ENCODE assay signal across 15 mouse cellular contexts in the genomic region with DNA sequence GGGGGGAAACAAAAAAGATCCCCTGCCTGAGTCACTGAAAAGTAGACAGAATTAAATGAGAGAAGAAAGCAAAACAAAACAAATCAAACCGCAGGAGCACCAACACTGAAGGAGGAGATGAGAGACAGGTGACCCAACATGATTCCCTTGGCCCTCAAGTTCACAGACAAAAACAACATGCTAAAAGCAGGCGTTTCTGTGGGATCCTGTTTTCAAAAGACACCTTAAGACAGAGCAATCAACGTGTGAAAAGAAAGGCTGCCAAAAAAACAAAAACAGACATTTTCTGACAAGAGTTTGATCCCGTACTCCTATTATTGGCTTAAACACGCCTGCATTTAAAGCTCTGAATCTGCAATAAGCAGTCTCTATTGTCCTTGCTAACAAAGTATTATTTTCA.
A peak's percentile ranks its signal among the peaks of the same experiment; 100 is the strongest.
DNase-seq lines count a peak whose midpoint lies in the region; ATAC-seq lines count a peak whose summit lies in the region.
"Had no signal": no experiment of that assay in that cellular context is flagged by ENCODE, and none has a peak within 500 bp of the region (broad histone marks: within the 10 kb centered on the region; RNA-seq: fewer than 3 reads in every experiment).

No protein-coding gene starts in this region.

- H3K4me3 ChIP-seq in forebrain, embryonic 12.5 days (replicated peaks) = no peak overlapping the region
- H3K4me3 ChIP-seq in forebrain, embryonic 16.5 days (replicated peaks; ENCODE audit: low read length) = no peak overlapping the region
- no peak overlapping the region for H3K4me3 ChIP-seq in liver, embryonic 11.5 days (ENCODE audit: low read depth, low read length)
- H3K4me3 ChIP-seq in embryonic facial prominence, embryonic 15.5 days (replicated peaks) = no peak overlapping the region
- H3K4me3 ChIP-seq in liver, embryonic 12.5 days = peak overlapping the region; percentile 45; the same call in 1 of the 2 replicates

- no peaks in the 10 kb centered on the region for H3K9me3 ChIP-seq in forebrain, embryonic 12.5 days
- no peaks in the 10 kb centered on the region for H3K9me3 ChIP-seq in forebrain, embryonic 16.5 days (ENCODE audit: control insufficient read depth, low read length)
- no peaks in the 10 kb centered on the region for H3K9me3 ChIP-seq in liver, embryonic 11.5 days (ENCODE audit: control insufficient read depth, low read length)
- H3K9me3 ChIP-seq in embryonic facial prominence, embryonic 15.5 days (replicated peaks) = no peaks in the 10 kb centered on the region
- no peaks in the 10 kb centered on the region for H3K9me3 ChIP-seq in liver, embryonic 12.5 days (replicated peaks)
- H3K9me3 ChIP-seq: G1E; limb, embryonic 12.5 days had no signal

- ATAC-seq in forebrain, embryonic 12.5 days (ENCODE audit: low FRiP score) = no peak
- no peak for ATAC-seq in forebrain, embryonic 16.5 days
- ATAC-seq in liver, embryonic 11.5 days (replicated peaks; ENCODE audit: low FRiP score) = no peak
- ATAC-seq in embryonic facial prominence, embryonic 15.5 days (ENCODE audit: insufficient number of reproducible peaks, low FRiP score, low TSS enrichment, low read depth) = no peak
- ATAC-seq in liver, embryonic 12.5 days = no peak
- ATAC-seq: activated CD4-positive, CD25-positive, alpha-beta regulatory T cell, adult 4 months had no signal

- H3K27me3 ChIP-seq in forebrain, embryonic 12.5 days = peaks cover 62% of the 10 kb centered on the region
- H3K27me3 ChIP-seq in forebrain, embryonic 16.5 days (replicated peaks; ENCODE audit: control insufficient read depth, insufficient read depth, low read length) = 0 out of 2 replicates have a peak, but pooled peaks cover 8% of the 10 kb centered on the region
- no peaks in the 10 kb centered on the region for H3K27me3 ChIP-seq in liver, embryonic 11.5 days (replicated peaks; ENCODE audit: control insufficient read depth, insufficient read depth, low read length)
- no peaks in the 10 kb centered on the region for H3K27me3 ChIP-seq in embryonic facial prominence, embryonic 15.5 days
- no peaks in the 10 kb centered on the region for H3K27me3 ChIP-seq in liver, embryonic 12.5 days (replicated peaks)

- DNase-seq in liver, embryonic 11.5 days (ENCODE audit: low spot score) = no peak
- DNase-seq in liver = no peak
- no peak for DNase-seq in c-Kit-positive CD71-positive TER-119-positive erythroid progenitor cells, embryonic 14.5 days (ENCODE audit: low spot score)
- DNase-seq in natural killer cell, adult 2 months (ENCODE audit: low spot score in 2 of 2) = no peak
- DNase-seq: gastrocnemius, postnatal 14 days; kidney, adult 11 months; spleen, adult 18-20 months had no signal

- H3K27ac ChIP-seq in forebrain, embryonic 12.5 days = no peak overlapping the region
- H3K27ac ChIP-seq in forebrain, embryonic 16.5 days (ENCODE audit: low read length) = no peak overlapping the region
- peak overlapping the region; percentile 54; the same call in 1 of the 2 replicates for H3K27ac ChIP-seq in liver, embryonic 11.5 days (ENCODE audit: low read depth, low read length)
- peak overlapping the region; percentile 44; the same call in 1 of the 2 replicates for H3K27ac ChIP-seq in embryonic facial prominence, embryonic 15.5 days (replicated peaks)
- H3K27ac ChIP-seq in liver, embryonic 12.5 days = peak overlapping the region; percentile 71
- H3K27ac ChIP-seq: layer of hippocampus, adult 2 months; limb, embryonic 12.5 days had no signal

- no peaks in the 10 kb centered on the region for H3K36me3 ChIP-seq in forebrain, embryonic 12.5 days (replicated peaks)
- H3K36me3 ChIP-seq in forebrain, embryonic 16.5 days (ENCODE audit: control insufficient read depth, insufficient read depth) = no peaks in the 10 kb centered on the region
- H3K36me3 ChIP-seq in liver, embryonic 11.5 days (ENCODE audit: control insufficient read depth, insufficient read depth, low read length) = no peaks in the 10 kb centered on the region
- H3K36me3 ChIP-seq in embryonic facial prominence, embryonic 15.5 days = no peaks in the 10 kb centered on the region
- no peaks in the 10 kb centered on the region for H3K36me3 ChIP-seq in liver, embryonic 12.5 days
- H3K36me3 ChIP-seq: limb, embryonic 12.5 days had no signal

- H3K4me1 ChIP-seq in forebrain, embryonic 12.5 days = peaks cover 34% of the 10 kb centered on the region
- peaks cover 17% of the 10 kb centered on the region for H3K4me1 ChIP-seq in forebrain, embryonic 16.5 days (replicated peaks; ENCODE audit: control insufficient read depth, insufficient read depth, low read length)
- peaks cover 9% of the 10 kb centered on the region for H3K4me1 ChIP-seq in liver, embryonic 11.5 days (replicated peaks; ENCODE audit: control insufficient read depth, insufficient read depth, low read length)
- peaks cover 14% of the 10 kb centered on the region for H3K4me1 ChIP-seq in embryonic facial prominence, embryonic 15.5 days
- peaks cover 19% of the 10 kb centered on the region for H3K4me1 ChIP-seq in liver, embryonic 12.5 days

- peak overlapping the region; percentile 51; the same call in 1 of the 2 replicates for H3K4me2 ChIP-seq in forebrain, embryonic 12.5 days
- no peak overlapping the region for H3K4me2 ChIP-seq in forebrain, embryonic 16.5 days (ENCODE audit: low read length)
- peak overlapping the region; percentile 68; the same call in 1 of the 2 replicates for H3K4me2 ChIP-seq in liver, embryonic 11.5 days
- peak overlapping the region; percentile 41; the same call in 1 of the 2 replicates for H3K4me2 ChIP-seq in embryonic facial prominence, embryonic 15.5 days (replicated peaks)
- peak overlapping the region; percentile 74 for H3K4me2 ChIP-seq in liver, embryonic 12.5 days

- 26% methylated on average over 5 of the region's 5 CpGs for WGBS in forebrain, embryonic 12.5 days
- 22% methylated on average over 5 of the region's 5 CpGs for WGBS in forebrain, embryonic 16.5 days
- WGBS in liver, embryonic 11.5 days = 66% methylated on average over 5 of the region's 5 CpGs
- 49% methylated on average over 5 of the region's 5 CpGs for WGBS in embryonic facial prominence, embryonic 15.5 days
- WGBS in liver, embryonic 12.5 days (ENCODE audit: insufficient replicate concordance) = 64% methylated on average over 5 of the region's 5 CpGs

- H3K9ac ChIP-seq in forebrain, embryonic 12.5 days = no peak overlapping the region
- no peak overlapping the region for H3K9ac ChIP-seq in forebrain, embryonic 16.5 days (replicated peaks; ENCODE audit: low read depth, low read length)
- H3K9ac ChIP-seq in liver, embryonic 11.5 days (ENCODE audit: low read depth, low read length) = no peak overlapping the region
- H3K9ac ChIP-seq in embryonic facial prominence, embryonic 15.5 days = no peak overlapping the region
- peak overlapping the region; percentile 51 for H3K9ac ChIP-seq in liver, embryonic 12.5 days

Comparison
In these comparisons a context has a peak if more than half of its experiments do, and no peak if none do; other contexts are left out.
1. H3K27ac ChIP-seq: peak in liver, embryonic 11.5 days (single experiment), embryonic facial prominence, embryonic 15.5 days (single experiment) and liver, embryonic 12.5 days (single experiment); none in forebrain, embryonic 12.5 days (single experiment) and forebrain, embryonic 16.5 days (single experiment).